Mouse (Mus musculus) MEL-GATA-1-ER (cell line): Measurements from ENCODE around the gene Cyp2d9.
"Not testable (repeated sequence)": the region's sequence is repeated elsewhere in the genome, so short reads cannot be mapped to it uniquely, and the experiment has no call there.

Source experiments
- DNase-seq: peaks from one replicate; pipeline ENCODE4 v3.0.0-alpha.2; 2012; ENCODE audit warnings: low read depth; ENCODE audit errors: extremely low read depth

Cyp2d9 gene

DNA sequence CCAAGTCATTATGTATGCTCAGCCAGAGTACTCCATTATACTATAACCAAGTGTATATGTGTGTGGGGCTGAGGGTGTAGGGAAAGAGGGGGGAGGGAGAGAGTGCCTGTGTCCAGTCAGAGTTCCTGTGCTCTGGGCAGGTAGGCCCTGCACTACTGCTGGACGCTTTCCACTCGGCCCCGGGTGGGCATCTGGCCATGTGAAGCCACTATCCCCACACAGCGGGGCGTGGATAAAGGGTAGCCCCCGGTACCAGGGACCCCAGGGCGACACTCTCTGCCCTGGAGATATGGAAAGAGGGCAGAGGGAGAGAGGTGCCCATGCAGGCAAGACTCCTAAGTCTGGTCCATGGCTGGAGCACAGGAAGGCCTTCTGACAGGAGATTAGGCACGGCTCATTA is 12.0 kb downstream of the Cyp2d9 start:
- DNase-seq = no peak

DNA sequence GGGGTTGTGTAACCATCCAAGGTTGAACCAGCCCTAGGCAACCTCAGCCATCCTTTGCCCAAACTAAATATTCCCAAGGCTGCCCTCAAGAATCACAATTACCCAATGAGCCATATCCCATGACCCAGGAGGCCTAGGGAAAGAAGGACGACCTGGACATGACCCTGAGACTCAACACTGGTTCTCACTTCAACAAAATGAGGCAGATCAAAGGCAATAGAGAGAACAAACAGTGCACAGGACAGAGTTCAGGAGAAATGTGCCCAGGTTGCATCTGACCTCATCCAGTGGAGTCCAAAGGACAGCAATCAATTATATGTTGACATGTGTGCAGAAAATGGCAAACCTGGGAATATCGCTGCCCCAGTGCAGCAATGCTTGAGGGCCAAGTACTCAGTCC is 16.8 kb downstream of the Cyp2d9 start:
- not testable (repeated sequence) for DNase-seq

DNA sequence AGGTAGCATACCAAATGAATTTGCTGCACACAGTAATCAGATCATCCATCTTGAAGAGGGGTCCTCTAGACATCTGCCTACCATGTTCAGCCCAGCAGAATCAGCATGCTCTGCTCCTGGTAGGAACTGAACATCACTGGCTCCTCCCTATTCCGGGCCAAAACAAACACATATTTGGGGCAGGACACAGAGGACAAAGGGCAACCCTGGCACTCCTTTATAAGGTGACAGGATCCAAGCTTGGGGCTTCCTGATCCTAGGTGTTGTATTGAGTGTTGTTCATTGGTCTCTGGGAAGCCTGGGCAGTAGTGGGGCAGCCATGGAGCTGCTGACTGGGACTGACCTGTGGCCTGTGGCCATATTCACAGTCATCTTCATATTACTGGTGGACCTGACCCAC is 18.9 kb downstream of the Cyp2d9 start:
- DNase-seq = not testable (repeated sequence)

DNA sequence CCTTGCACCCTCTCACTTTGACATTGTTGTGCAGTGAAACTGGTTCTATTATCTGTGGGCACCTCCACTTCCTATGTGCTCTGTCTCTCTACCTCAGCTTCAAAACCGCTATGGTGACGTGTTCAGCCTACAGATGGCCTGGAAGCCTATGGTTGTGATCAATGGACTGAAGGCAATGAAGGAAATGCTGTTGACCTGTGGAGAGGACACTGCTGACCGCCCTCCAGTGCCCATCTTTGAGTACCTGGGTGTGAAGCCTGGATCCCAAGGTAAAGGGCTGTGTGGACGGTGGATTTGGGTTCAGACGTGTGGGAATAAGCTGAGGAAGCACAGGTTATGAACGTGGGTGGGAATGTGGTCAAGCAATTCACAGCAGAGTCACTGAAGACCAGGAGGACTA is 20.3 kb downstream of the Cyp2d9 start:
- not testable (repeated sequence) for DNase-seq

DNA sequence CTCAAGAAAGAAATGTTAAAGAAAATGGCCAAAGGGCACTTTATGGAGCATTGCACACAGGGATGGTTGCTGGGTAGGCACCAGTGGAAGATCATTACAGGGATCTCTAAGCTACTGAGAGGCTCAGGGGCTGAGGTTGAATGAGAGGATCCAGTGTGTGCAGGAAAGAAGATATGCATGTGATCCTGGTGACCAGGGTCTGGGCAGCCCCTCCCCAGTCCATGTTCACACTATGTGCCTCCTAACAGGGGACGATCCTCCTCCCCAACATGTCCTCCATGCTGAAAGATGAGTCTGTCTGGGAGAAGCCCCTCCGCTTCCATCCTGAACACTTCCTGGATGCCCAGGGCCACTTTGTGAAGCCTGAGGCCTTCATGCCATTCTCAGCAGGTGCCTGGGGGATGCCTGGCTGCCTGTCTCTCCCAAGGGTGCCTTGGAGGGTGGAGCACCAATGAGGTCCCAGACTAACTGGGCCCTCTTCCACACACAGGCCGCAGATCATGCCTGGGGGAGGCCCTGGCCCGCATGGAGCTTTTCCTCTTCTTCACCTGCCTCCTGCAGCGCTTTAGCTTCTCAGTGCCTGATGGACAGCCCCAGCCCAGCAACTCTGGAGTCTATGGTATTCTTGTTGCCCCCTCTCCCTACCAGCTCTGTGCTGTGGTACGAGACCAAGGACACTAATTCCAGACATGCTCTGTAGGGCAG is 23.0 kb downstream of the Cyp2d9 start:
- not testable (repeated sequence) for DNase-seq

DNA sequence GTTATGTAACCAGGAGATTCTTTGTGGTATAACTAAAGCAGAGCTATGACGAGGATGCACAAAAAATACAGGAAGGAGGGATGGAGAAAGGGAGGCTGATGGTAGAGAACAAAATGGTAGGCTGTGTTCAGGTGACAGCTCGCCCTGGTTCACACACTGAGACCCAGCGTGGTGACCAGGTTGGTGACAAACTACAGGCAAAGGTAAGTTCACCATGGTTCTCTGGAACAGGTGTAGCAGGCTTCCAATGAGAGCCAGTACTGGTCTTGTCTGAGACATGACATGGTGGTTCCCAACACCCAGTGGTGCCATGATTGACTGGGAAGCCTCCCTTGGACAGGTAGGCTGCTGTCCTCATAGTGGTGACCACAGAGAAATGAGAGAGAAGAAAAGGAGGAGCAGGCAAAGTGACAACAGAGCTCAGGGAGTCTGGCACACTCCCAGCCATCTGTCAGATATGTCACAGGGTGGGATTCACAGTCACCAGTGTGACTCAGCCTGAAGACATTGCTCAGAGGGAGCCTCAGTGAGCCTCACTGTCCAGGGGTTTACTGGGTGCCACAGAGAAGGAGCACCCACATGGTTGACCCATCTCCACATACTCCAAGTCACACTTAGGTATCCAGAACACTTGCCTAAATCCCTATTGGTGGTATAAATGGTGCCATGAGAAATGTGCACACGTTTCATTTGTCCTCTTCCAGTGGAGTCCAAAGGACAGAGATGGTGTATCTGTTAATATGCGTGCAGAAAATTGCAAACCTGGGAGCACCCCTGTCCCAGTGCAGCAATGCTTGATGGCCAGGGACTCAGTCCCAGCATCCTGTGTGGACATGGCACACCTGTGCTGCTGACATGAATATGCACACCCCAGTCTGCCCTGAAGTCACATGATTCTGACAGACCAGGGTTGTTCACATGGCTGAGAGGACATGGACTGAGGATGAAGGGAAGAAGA is 24.1 kb downstream of the Cyp2d9 start:
- DNase-seq = no peak

DNA sequence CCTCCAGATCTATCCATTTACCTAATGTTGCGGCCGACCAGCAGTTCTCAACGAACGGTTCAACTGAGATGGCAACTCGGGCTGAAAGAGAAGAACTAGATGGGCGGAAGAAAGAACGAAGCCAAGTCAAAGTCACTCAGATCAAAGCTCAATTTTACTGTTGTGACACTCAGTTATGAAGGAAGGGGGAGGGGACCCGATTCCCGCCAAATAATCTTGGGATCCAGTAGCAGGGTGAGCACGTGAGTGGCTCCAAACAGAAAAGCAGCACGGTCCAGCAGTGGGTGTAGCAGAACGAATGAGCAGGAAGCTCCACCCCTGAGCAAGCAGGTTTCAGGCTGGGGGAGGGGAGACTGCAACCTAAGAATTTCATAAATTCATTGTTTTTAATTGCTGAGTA is 26.0 kb downstream of the Cyp2d9 start:
- not testable (repeated sequence) for DNase-seq

DNA sequence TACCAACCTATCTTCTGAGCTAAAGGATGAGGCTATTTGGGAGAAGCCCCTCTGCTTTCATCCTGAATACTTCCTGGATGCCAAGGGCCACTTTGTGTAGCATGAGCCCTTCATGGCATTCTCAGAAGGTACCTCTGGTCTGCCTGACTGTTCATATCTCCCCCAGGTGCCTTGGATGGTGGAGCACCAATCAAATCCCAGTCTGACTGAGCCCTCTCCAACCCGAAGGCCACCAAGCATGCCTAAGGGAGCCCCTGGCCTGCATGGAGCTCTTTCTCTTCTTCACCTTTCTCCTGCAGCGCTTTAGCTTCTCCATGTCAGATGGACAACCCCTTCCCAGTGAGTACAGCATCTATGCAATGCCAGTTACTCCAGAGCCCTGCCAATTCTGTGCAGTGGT is 31.5 kb downstream of the Cyp2d9 start:
- no peak for DNase-seq

DNA sequence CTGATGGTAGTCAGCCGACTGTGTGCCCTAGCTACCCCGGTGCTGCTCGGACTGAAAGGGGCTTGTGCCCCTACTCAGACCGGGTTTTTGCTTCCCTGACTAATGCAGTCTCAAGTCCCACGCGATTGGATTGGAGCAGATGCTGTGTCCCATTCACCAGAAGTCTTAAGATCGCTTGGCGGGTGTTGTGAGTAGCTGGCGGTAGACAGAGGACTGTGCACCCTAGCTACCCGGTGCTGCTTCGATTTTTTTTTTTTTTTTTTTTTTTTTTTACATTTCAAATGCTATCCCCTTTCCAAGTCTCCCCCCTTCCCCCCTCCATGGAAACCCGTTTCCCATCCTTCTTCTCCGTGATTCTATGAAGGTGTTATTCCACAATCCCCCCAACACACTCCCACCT is 61.0 kb downstream of the Cyp2d9 start:
- not testable (repeated sequence) for DNase-seq
